In genomic region chr11:62636105-62636839, GRCm38 (mm10) we compare ENCODE assay signal across 14 mouse cellular contexts. TPM values are rescaled to one million over a fixed set of nuclear protein-coding genes. Genes with fewer than 3 reads are reported as not detected.
A peak's percentile ranks its signal among the peaks of the same experiment; 100 is the strongest.
DNase-seq lines count a peak whose midpoint lies in the region; ATAC-seq lines count a peak whose summit lies in the region.
"Had no signal": no experiment of that assay in that cellular context is flagged by ENCODE, and none has a peak within 500 bp of the region (broad histone marks: within the 10 kb centered on the region; RNA-seq: fewer than 3 reads in every experiment).

No protein-coding gene starts in this region.

- H3K4me1 ChIP-seq in heart, embryonic 11.5 days (ENCODE audit: control insufficient read depth, insufficient read depth, low read length) = peaks cover 65% of the 10 kb centered on the region
- peaks cover 13% of the 10 kb centered on the region for H3K4me1 ChIP-seq in lung, embryonic 16.5 days (replicated peaks; ENCODE audit: control insufficient read depth, insufficient read depth, low read length)
- peaks cover 46 to 73% of the 10 kb centered on the region in 2 experiments for H3K4me1 ChIP-seq in heart, embryonic 14.5 days (ENCODE audit: control insufficient read depth in 2 of 2, insufficient read depth in 2 of 2, low read length in 2 of 2)
- H3K4me1 ChIP-seq in forebrain, embryonic 13.5 days = peaks cover 4% of the 10 kb centered on the region
- H3K4me1 ChIP-seq: liver, embryonic 15.5 days had no signal

- H3K36me3 ChIP-seq in heart, embryonic 11.5 days (ENCODE audit: control insufficient read depth, insufficient read depth, low read length) = no peaks in the 10 kb centered on the region
- H3K36me3 ChIP-seq in lung, embryonic 16.5 days (ENCODE audit: control insufficient read depth, insufficient read depth, low read length) = no peaks in the 10 kb centered on the region
- H3K36me3 ChIP-seq in heart, embryonic 14.5 days (ENCODE audit: control insufficient read depth, insufficient read depth, low read length) = no peaks in the 10 kb centered on the region
- H3K36me3 ChIP-seq in forebrain, embryonic 13.5 days (ENCODE audit: poor library complexity, severe bottlenecking) = no peaks in the 10 kb centered on the region
- H3K36me3 ChIP-seq: liver, embryonic 15.5 days; midbrain, embryonic 12.5 days had no signal

- H3K27ac ChIP-seq in heart, embryonic 11.5 days (ENCODE audit: low read depth, low read length) = peak overlapping the region; percentile 54
- H3K27ac ChIP-seq in lung, embryonic 16.5 days (ENCODE audit: low read length) = peak overlapping the region; percentile 50; the same call in 1 of the 2 replicates
- peak overlapping the region; percentile 66 to 88 for H3K27ac ChIP-seq in heart, embryonic 14.5 days (replicated peaks in 1 of 2; ENCODE audit: control insufficient read depth in 1 of 2, insufficient read depth in 1 of 2, low read depth in 2 of 2, low read length in 2 of 2)
- no peak overlapping the region for H3K27ac ChIP-seq in forebrain, embryonic 13.5 days
- H3K27ac ChIP-seq: liver, embryonic 15.5 days; midbrain, embryonic 12.5 days had no signal

- H3K4me2 ChIP-seq in heart, embryonic 11.5 days = peak overlapping the region; percentile 29
- no peak overlapping the region for H3K4me2 ChIP-seq in lung, embryonic 16.5 days (ENCODE audit: low read depth, low read length)
- peak overlapping the region; percentile 48 for H3K4me2 ChIP-seq in heart, embryonic 14.5 days (ENCODE audit: low read length)
- no peak overlapping the region for H3K4me2 ChIP-seq in forebrain, embryonic 13.5 days
- H3K4me2 ChIP-seq: liver, embryonic 15.5 days; midbrain, embryonic 12.5 days had no signal

- H3K9ac ChIP-seq in heart, embryonic 11.5 days (ENCODE audit: low read depth, low read length) = 0 out of 2 replicates have a peak overlapping the region, but pooled peaks have one; percentile 28
- H3K9ac ChIP-seq in lung, embryonic 16.5 days (ENCODE audit: low read length) = no peak overlapping the region
- peak overlapping the region; percentile 60 for H3K9ac ChIP-seq in heart, embryonic 14.5 days (ENCODE audit: low read length)
- no peak overlapping the region for H3K9ac ChIP-seq in forebrain, embryonic 13.5 days
- H3K9ac ChIP-seq: liver, embryonic 15.5 days; midbrain, embryonic 12.5 days had no signal

- ATAC-seq in heart, embryonic 11.5 days (replicated peaks; ENCODE audit: insufficient number of reproducible peaks, low FRiP score, low TSS enrichment) = no peak
- no peak for ATAC-seq in lung, embryonic 16.5 days (ENCODE audit: low read depth)
- no peak for ATAC-seq in heart, embryonic 14.5 days (ENCODE audit: insufficient number of reproducible peaks, insufficient read depth, low FRiP score, low read depth)
- ATAC-seq in forebrain, embryonic 13.5 days = no peak
- ATAC-seq: forebrain, embryonic 14.5 days had no signal

- intact Hi-C loops in heart, postnatal 36 days (cut with DNase I) = no loop called here

- H3K9me3 ChIP-seq in heart, embryonic 11.5 days (replicated peaks; ENCODE audit: control insufficient read depth, low read length) = no peaks in the 10 kb centered on the region
- H3K9me3 ChIP-seq in lung, embryonic 16.5 days (ENCODE audit: control insufficient read depth, low read length) = no peaks in the 10 kb centered on the region
- H3K9me3 ChIP-seq in heart, embryonic 14.5 days (ENCODE audit: control insufficient read depth, low read length) = no peaks in the 10 kb centered on the region
- no peaks in the 10 kb centered on the region for H3K9me3 ChIP-seq in forebrain, embryonic 13.5 days (replicated peaks)
- H3K9me3 ChIP-seq: liver, embryonic 15.5 days; midbrain, embryonic 12.5 days had no signal

- WGBS in heart, embryonic 11.5 days (ENCODE audit: insufficient replicate concordance) = 51% methylated on average over 11 of the region's 11 CpGs
- 58% methylated on average over 11 of the region's 11 CpGs for WGBS in lung, embryonic 16.5 days
- WGBS in heart, embryonic 14.5 days = 38% methylated on average over 11 of the region's 11 CpGs
- WGBS in forebrain, embryonic 13.5 days = 57% methylated on average over 11 of the region's 11 CpGs

- no peaks in the 10 kb centered on the region for H3K27me3 ChIP-seq in heart, embryonic 11.5 days (ENCODE audit: control insufficient read depth, insufficient read depth, low read length)
- H3K27me3 ChIP-seq in lung, embryonic 16.5 days (ENCODE audit: control insufficient read depth, insufficient read depth, low read depth, low read length) = no peaks in the 10 kb centered on the region
- no peaks in the 10 kb centered on the region for H3K27me3 ChIP-seq in heart, embryonic 14.5 days (ENCODE audit: control insufficient read depth, insufficient read depth, low read length)
- no peaks in the 10 kb centered on the region for H3K27me3 ChIP-seq in forebrain, embryonic 13.5 days
- H3K27me3 ChIP-seq: CH12.LX; liver, embryonic 15.5 days; midbrain, embryonic 12.5 days had no signal

- no peak for DNase-seq in heart, postnatal 36 days
- no peak for DNase-seq in lung, postnatal 36 days
- DNase-seq in kidney, postnatal 25 days = peak; percentile 16 to 54
- no peak for DNase-seq in cerebellum, adult 11 months
- DNase-seq: embryo, embryonic 11 days; right cerebral cortex, postnatal 4 days had no signal

- H3K4me3 ChIP-seq in heart, embryonic 11.5 days (ENCODE audit: low read depth, low read length) = no peak overlapping the region
- H3K4me3 ChIP-seq in lung, embryonic 16.5 days (ENCODE audit: low read length) = no peak overlapping the region
- H3K4me3 ChIP-seq in heart, embryonic 14.5 days (ENCODE audit: control insufficient read depth in 1 of 2, insufficient read depth in 1 of 2, low read depth in 1 of 2, low read length in 2 of 2) = no peak overlapping the region
- no peak overlapping the region for H3K4me3 ChIP-seq in forebrain, embryonic 13.5 days
- H3K4me3 ChIP-seq: liver, embryonic 15.5 days; midbrain, embryonic 12.5 days had no signal

RNA-seq across cellular contexts. Expression of gene Lrrc75a, which starts 12.1 kb away (rescaled TPM):
- polyA plus RNA-seq in heart, embryonic 11.5 days (2014; fragmentation: Nextera tagmentation; extraction: Ambion mirVana) = 14.3 and 16.2 TPM in 2 replicates
- total RNA-seq in heart, postnatal 36 days (2021) = 1 to 10 TPM; 4.4 to 7.1 TPM
- 10.6 and 11.8 TPM in 2 replicates for polyA plus RNA-seq in lung, embryonic 16.5 days (2015; fragmentation: Nextera tagmentation; extraction: Ambion mirVana)
- 19.4 and 21.2 TPM in 2 replicates for polyA plus RNA-seq in heart, embryonic 14.5 days (2014; fragmentation: Nextera tagmentation; extraction: Ambion mirVana)
- polyA plus RNA-seq in forebrain, embryonic 13.5 days (2015; fragmentation: Nextera tagmentation; extraction: Ambion mirVana) = 8.0 and 9.4 TPM in 2 replicates

RNA-seq across cellular contexts. Expression of gene Mmgt2, which starts 12.2 kb away (rescaled TPM):
- polyA plus RNA-seq in heart, embryonic 11.5 days (2014; fragmentation: Nextera tagmentation; extraction: Ambion mirVana) = 45.0 and 47.6 TPM in 2 replicates
- 1 to 10 TPM; 5.4 to 9.9 TPM for total RNA-seq in heart, postnatal 36 days (2021)
- polyA plus RNA-seq in lung, embryonic 16.5 days (2015; fragmentation: Nextera tagmentation; extraction: Ambion mirVana) = 34.6 and 38.1 TPM in 2 replicates
- polyA plus RNA-seq in heart, embryonic 14.5 days (2014; fragmentation: Nextera tagmentation; extraction: Ambion mirVana) = 55.9 and 56.7 TPM in 2 replicates
- 31.3 and 33.2 TPM in 2 replicates for polyA plus RNA-seq in forebrain, embryonic 13.5 days (2015; fragmentation: Nextera tagmentation; extraction: Ambion mirVana)

Comparison
In these comparisons a context has a peak if more than half of its experiments do, and no peak if none do; other contexts are left out.
1. H3K4me2 ChIP-seq: peak in heart, embryonic 11.5 days (single experiment) and heart, embryonic 14.5 days (single experiment); none in lung, embryonic 16.5 days (single experiment) and forebrain, embryonic 13.5 days (single experiment).
2. H3K9ac ChIP-seq: peak in heart, embryonic 11.5 days (single experiment) and heart, embryonic 14.5 days (single experiment); none in lung, embryonic 16.5 days (single experiment) and forebrain, embryonic 13.5 days (single experiment).
3. DNase-seq: peak in kidney, postnatal 25 days (2 of 2); none in heart, postnatal 36 days (0 of 2), lung, postnatal 36 days (single experiment) and cerebellum, adult 11 months (single experiment).